Mouse (Mus musculus) embryonic fibroblast, embryonic 13.5 days (primary cell): ENCODE measurements around the gene Cox18.

ENCODE experiments used
- CTCF ChIP-seq: IDR thresholded peaks from 2 replicates; pipeline ENCODE4 v1.5.1; 2011; ENCODE audit warnings: mild to moderate bottlenecking, control low read depth, low read length, moderate library complexity, borderline replicate concordance; ENCODE audit not compliant: insufficient read depth
- POLR2A ChIP-seq: IDR thresholded peaks from 2 replicates; pipeline ENCODE4 v1.6.1; 2011; ENCODE audit warnings: low read depth, mild to moderate bottlenecking, control low read depth, low read length, moderate library complexity

DNA sequence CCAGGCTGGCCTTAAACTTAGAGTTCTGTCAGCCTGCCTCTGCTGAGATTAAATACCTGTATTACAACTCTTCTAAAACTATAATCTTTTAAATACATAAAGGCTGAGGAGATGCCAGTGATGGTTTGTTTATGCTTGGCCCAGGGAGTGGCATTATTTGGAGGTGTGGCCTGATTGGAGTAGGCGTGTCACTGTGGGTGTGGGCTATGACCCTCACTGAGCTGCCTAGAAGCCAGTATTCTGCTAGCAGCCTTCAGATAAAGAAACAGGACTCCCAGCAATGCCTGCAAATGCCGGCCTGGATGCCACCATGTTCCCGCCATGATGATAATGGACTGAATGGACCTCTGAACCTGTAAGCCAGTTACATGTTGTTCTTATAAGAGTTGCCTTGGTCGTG lies 22.8 kb upstream of the Cox18 start:
- TF ChIP-seq CTCF (no peak), POLR2A (no peak)
